Mouse (Mus musculus) forebrain, embryonic 14.5 days (tissue): ENCODE measurements around the gene Fam216a. TPM values are rescaled to one million over a fixed set of nuclear protein-coding genes. Genes with fewer than 3 reads are reported as not detected.
A peak's percentile ranks its signal among the peaks of the same experiment; 100 is the strongest.

Experiments
- ATAC-seq: fragments of 200-750 bp; cut with Nextera tagmentation; 2 replicates; pipeline ENCODE4 v1.8.0; 2017; ENCODE audit warnings: mild to moderate bottlenecking, moderate library complexity
- DNase-seq: peaks from one replicate; pipeline ENCODE4 v3.0.0-alpha.2; 2015; ENCODE audit warnings: low spot score
- H3K27ac ChIP-seq: fragments of 300-500 bp; sonication (generic); 2 replicates; pipeline ENCODE4 v1.5.1; 2014; ENCODE audit warnings: low read depth, mild to moderate bottlenecking, control low read depth, low read length, moderate library complexity
- H3K27me3 ChIP-seq: fragments of 300-500 bp; sonication (generic); replicated peaks from 2 replicates; pipeline ENCODE4 v1.6.1; 2014; ENCODE audit warnings: low read length, control low read depth, mixed read lengths; ENCODE audit not compliant: control insufficient read depth, insufficient read depth
- H3K36me3 ChIP-seq: fragments of 300-500 bp; sonication (generic); 2 replicates; pipeline ENCODE4 v1.6.1; 2014; ENCODE audit warnings: low read length, control low read depth; ENCODE audit not compliant: control insufficient read depth, insufficient read depth
- H3K4me1 ChIP-seq: fragments of 300-500 bp; sonication (generic); 2 replicates; pipeline ENCODE4 v1.6.1; 2014; ENCODE audit warnings: antibody characterized with exemption, low read length, control low read depth; ENCODE audit not compliant: control insufficient read depth, insufficient read depth
- H3K4me2 ChIP-seq: fragments of 300-500 bp; sonication (generic); 2 replicates; pipeline ENCODE4 v1.6.1; 2014; ENCODE audit warnings: mild to moderate bottlenecking, control low read depth, low read length
- H3K4me3 ChIP-seq: fragments of 300-500 bp; sonication (generic); 2 replicates; pipeline ENCODE4 v1.5.1; 2014; ENCODE audit warnings: low read depth, low read length, control low read depth
- H3K9ac ChIP-seq: fragments of 300-500 bp; sonication (generic); 2 replicates; pipeline ENCODE4 v1.6.1; 2014; ENCODE audit warnings: mild to moderate bottlenecking, low read length, control low read depth, moderate library complexity
- H3K9me3 ChIP-seq: fragments of 300-500 bp; sonication (generic); replicated peaks from 2 replicates; pipeline ENCODE4 v1.6.1; 2016; ENCODE audit warnings: low read length, control low read depth, mixed read lengths; ENCODE audit not compliant: control insufficient read depth
- WGBS: fragments of 180-500 bp; shearing (Covaris S2); extraction: QIAGEN DNeasy Blood & Tissue Kit; methylation state at CpG from one replicate; pipeline ENCODE4 v1.1.7; 2014; 5-methylcytosine and 5-hydroxymethylcytosine counted together
- polyA plus RNA-seq: library from polyadenylated mRNA; unstranded; fragments of >200 nt; fragmentation: Nextera tagmentation; extraction: Ambion mirVana; gene quantifications from 2 replicates; pipeline ENCODE4 v1.2.1, GENCODE M21; 2014

Gene Fam216a
- polyA plus RNA-seq, 1 experiment from 2014 or later, result 157 TPM

DNA sequence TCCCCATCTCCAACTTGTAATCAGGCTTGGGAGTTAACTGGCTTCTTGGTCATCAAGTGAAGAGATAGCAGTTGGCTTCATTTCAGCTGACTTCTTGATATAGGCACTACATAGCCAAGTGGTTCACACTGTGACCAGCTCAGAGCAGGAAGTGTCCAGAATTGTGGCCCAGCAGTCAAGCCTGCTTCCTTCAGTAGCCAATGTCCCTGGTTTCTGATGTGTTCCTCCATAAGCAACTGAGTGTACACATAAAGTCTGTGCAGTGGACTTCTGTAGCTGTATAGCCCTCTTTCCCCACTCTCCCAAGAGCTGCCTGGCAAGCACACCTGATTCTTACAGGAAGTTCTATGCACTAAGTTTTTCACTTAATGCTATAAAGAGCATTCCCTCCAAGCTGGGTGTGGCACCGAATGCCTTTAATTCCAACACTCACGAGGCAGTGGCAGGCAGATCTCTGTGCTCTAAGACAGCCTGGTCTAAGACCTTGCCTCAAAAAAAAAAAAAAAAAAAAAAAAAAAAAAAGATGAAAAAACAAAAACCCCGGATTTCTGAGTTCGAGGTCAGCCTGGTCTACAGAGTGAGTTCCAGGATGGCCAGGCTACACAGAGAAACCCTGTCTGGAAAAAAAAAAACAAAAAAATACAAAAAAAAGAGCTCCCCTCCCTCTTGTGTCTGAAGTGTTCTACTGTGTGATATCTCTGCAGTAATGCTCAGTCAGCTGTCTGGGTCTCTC, 5.1 kb upstream of the Fam216a start:
- Histone ChIP-seq H3K9me3 (no peaks in the 10 kb centered on the region), H3K4me3 (no peak overlapping the region), H3K4me1 (peaks cover 8% of the 10 kb centered on the region), H3K27ac (no peak overlapping the region), H3K27me3 (no peaks in the 10 kb centered on the region), H3K4me2 (no peak overlapping the region), H3K36me3 (peaks cover 35% of the 10 kb centered on the region), H3K9ac (no peak overlapping the region)
- 93% methylated on average over 4 of the region's 4 CpGs for WGBS
- no peak for DNase-seq
- no peak for ATAC-seq

DNA sequence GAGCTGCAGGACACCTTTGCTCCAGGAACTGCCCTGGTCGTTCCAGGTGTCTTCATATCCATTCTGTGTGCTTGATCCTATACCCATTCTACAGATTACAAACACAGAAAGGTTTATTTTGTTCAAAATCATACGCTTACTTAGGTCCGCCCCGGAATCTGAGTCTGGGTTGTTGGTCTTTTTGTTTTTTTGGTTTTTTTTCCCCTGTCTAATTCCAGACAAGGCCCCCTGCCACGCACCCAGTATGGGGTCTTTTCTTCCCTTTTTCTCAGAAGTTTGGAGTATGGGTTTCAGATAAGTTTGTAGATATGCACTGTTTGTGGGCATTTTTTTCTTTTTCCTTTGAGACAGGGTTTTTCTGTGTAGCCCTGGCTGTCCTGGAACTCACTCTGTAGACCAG, 714 bp upstream of the Fam216a start:
- 8% methylated on average over 5 of the region's 5 CpGs for WGBS
- peaks cover 22% of the 10 kb centered on the region for H3K36me3 ChIP-seq
- DNase-seq (peak; percentile 6), ATAC-seq (no peak)
- H3K4me1 ChIP-seq, result peaks cover 8% of the 10 kb centered on the region
- H3K9me3 ChIP-seq, result no peaks in the 10 kb centered on the region
- H3K27ac ChIP-seq, result peak overlapping the region; percentile 78; the same call in 1 of the 2 replicates
- H3K27me3 ChIP-seq, result no peaks in the 10 kb centered on the region
- peak overlapping the region; percentile 72 for H3K9ac ChIP-seq
- H3K4me3 ChIP-seq, result peak overlapping the region; percentile 71
- peak overlapping the region; percentile 61 for H3K4me2 ChIP-seq

DNA sequence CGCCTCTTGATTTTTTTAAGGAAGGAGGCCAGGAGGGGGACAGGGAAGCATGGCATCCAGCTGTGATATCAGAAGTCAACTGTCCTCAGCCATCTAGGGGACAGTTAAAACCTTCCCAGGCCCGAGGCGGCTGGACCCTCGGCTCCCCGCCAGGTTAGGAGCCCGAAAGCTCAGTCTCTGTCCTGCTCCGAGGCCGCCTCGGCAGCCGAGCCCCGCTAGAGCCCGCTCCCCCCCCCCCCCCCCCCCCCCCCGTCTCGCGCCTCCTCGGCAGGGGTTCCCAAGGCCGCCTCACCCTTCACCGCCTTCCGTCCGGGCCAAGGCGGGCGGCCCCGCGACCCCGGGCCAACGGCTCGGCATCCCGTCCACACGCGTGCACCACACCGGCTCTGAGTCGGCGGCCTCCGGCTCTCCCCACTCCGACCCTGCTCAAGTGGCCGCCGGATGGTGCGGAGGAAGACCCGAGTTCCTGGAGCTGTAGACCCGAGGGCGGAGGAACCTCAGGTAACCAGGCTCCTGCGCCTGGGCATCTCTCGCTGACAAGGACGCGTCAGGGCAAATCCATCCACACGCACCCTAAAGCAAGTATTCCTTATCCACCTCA, 473 bp downstream of the Fam216a start, which contains the start of gene Gpn3:
Gene Gpn3, plus strand, starts transcription at position 286 of the 601 bp plus-strand sequence.
- 0% methylated on average over 18 of the region's 46 CpGs for WGBS
- peak within 1 kb of the TSS; percentile 96 for H3K27ac ChIP-seq
- peak within 1 kb of the TSS; percentile 87 for H3K9ac ChIP-seq
- H3K27me3 ChIP-seq, result no peaks in the 10 kb centered on the region
- no peaks in the 10 kb centered on the region for H3K9me3 ChIP-seq
- no peak for DNase-seq
- peaks cover 8% of the 10 kb centered on the region for H3K4me1 ChIP-seq
- peak within 1 kb of the TSS; percentile 71 for H3K4me3 ChIP-seq
- H3K4me2 ChIP-seq, result peak within 1 kb of the TSS; percentile 68
- peak; percentile 77 for ATAC-seq
- H3K36me3 ChIP-seq, result peaks cover 34% of the 10 kb centered on the region

DNA sequence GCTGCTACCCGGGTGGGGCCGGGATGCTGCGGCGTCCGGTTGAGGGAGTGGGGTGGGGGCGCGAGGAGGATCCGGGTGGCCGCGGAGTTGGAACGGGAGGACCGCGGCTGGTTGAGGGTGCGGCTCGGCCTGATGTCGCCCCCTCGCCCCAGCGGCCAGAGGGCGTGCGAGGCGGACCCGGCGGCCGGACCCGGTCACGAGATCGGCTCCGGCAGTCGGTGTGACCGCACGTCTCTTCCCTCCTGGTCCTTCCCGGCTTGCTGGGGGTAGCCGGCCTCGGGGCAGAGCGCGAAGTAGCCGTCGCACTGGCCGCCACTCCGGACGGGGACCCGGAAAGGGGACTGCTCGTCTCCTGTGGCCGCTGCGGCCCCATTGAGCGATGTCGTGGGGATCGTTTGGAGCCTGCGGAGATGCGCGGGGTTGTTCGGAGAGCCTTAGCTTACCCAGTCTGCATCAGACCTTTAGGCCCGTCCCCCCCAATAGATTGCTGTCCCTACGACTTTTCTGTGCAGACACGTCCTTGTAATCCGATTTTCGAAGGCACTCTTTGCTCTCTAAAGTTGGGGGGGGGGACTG, 17.6 kb downstream of the Fam216a start:
- DNase-seq (no peak), ATAC-seq (no peak; the same call in 1 of the 2 replicates)
- Histone ChIP-seq H3K36me3 (0 out of 2 replicates have a peak, but pooled peaks cover under 1% of the 10 kb centered on the region), H3K4me3 (peak overlapping the region; percentile 93), H3K4me1 (peaks cover 7% of the 10 kb centered on the region; the same call in 1 of the 2 replicates), H3K27me3 (no peaks in the 10 kb centered on the region), H3K9ac (peak overlapping the region; percentile 86), H3K9me3 (no peaks in the 10 kb centered on the region), H3K27ac (peak overlapping the region; percentile 75), H3K4me2 (peak overlapping the region; percentile 78)
- WGBS, result under 1% methylated on average over 36 of the region's 57 CpGs

- DNase-seq (peak; percentile 99), ATAC-seq (peak; percentile 94)
- Histone ChIP-seq H3K4me1 (peaks cover 7% of the 10 kb centered on the region; the same call in 1 of the 2 replicates), H3K9ac (peak within 1 kb of the TSS; percentile 86), H3K27me3 (no peaks in the 10 kb centered on the region), H3K4me3 (peak within 1 kb of the TSS; percentile 93), H3K27ac (peak within 1 kb of the TSS; percentile 75), H3K4me2 (peak within 1 kb of the TSS; percentile 78), H3K36me3 (no peaks in the 10 kb centered on the region), H3K9me3 (no peaks in the 10 kb centered on the region)
- 2% methylated on average over 51 of the region's 51 CpGs for WGBS
These were observed 18.2 kb downstream of the Fam216a start, which contains the start of the genes Rad9b and Vps29 for GRCm38 (mm10) chr5:122353807-122354491. TSS of gene Rad9b (minus strand) at chr5:122354233. TSS of gene Vps29 (plus strand) at chr5:122354369.

GRCm38 (mm10) chr5:122345777-122346176, 26.4 kb downstream of the Fam216a start:
- Histone ChIP-seq H3K9me3 (0 out of 2 replicates have a peak, but pooled peaks cover 2% of the 10 kb centered on the region), H3K4me2 (no peak overlapping the region), H3K4me3 (no peak overlapping the region), H3K9ac (no peak overlapping the region), H3K27me3 (no peaks in the 10 kb centered on the region), H3K4me1 (no peaks in the 10 kb centered on the region), H3K27ac (no peak overlapping the region), H3K36me3 (no peaks in the 10 kb centered on the region)
- WGBS, result 80% methylated on average over 4 of the region's 4 CpGs
- DNase-seq (peak; percentile 8), ATAC-seq (no peak)

DNA sequence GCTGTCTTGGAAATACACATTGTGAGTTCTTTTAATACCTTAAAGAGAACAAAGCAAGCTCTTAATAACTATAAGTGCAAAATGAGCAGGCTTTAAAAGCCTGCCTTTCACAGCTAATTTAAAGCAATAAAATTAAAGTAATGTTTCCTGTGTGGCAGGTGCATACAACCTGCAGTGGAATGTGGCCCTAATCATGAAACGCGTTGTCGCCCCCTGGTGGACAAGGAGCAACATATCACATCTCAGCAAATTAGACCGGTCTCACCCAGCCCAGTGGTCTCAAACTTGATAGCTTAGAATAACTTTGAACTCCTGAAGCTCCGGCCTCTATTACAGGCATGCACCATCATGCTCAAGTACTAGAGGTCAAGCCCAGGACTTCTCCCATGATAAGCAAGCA, 27.9 kb downstream of the Fam216a start:
- DNase-seq, result peak; percentile 82
- Histone ChIP-seq H3K36me3 (no peaks in the 10 kb centered on the region), H3K27ac (no peak overlapping the region), H3K4me3 (no peak overlapping the region), H3K4me2 (no peak overlapping the region), H3K9ac (no peak overlapping the region), H3K27me3 (no peaks in the 10 kb centered on the region), H3K4me1 (no peaks in the 10 kb centered on the region), H3K9me3 (0 out of 2 replicates have a peak, but pooled peaks cover 2% of the 10 kb centered on the region)
- 9% methylated on average over 5 of the region's 5 CpGs for WGBS
- ATAC-seq, result no peak

DNA sequence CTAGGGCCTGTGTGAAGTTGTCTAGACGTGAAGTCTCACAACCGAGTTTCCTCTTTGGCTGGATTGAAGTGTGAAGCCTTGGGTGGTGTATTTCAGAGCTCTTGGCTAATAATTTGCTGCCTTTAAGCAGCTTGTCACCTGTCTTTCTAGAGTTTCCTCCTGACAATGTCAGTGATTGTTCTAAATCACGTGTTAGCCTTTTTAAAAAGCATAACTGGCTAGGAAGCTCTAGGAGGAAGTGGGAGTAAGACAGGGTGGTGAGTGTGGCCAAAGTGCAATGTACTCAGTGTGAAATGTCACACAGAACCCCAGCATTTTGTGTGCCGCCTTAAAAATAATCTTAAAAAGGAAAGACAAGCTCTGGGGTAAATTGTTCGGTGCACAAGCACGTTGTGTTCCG, 28.4 kb downstream of the Fam216a start:
- H3K4me3 ChIP-seq, result no peak overlapping the region
- H3K4me2 ChIP-seq, result no peak overlapping the region
- no peaks in the 10 kb centered on the region for H3K4me1 ChIP-seq
- H3K27ac ChIP-seq, result no peak overlapping the region
- H3K9me3 ChIP-seq, result 0 out of 2 replicates have a peak, but pooled peaks cover 2% of the 10 kb centered on the region
- no peak for DNase-seq
- no peak overlapping the region for H3K9ac ChIP-seq
- 47% methylated on average over 7 of the region's 7 CpGs for WGBS
- no peaks in the 10 kb centered on the region for H3K27me3 ChIP-seq
- H3K36me3 ChIP-seq, result no peaks in the 10 kb centered on the region
- ATAC-seq, result no peak
